Mouse (Mus musculus): ENCODE measurements around the gene Grhpr. TPM values are rescaled to one million over a fixed set of nuclear protein-coding genes. Genes with fewer than 3 reads are reported as not detected.

Gene Grhpr
- polyA plus RNA-seq (2015; fragmentation: Nextera tagmentation; extraction: Ambion mirVana), result 27.3 and 28.4 TPM in 2 replicates

DNA sequence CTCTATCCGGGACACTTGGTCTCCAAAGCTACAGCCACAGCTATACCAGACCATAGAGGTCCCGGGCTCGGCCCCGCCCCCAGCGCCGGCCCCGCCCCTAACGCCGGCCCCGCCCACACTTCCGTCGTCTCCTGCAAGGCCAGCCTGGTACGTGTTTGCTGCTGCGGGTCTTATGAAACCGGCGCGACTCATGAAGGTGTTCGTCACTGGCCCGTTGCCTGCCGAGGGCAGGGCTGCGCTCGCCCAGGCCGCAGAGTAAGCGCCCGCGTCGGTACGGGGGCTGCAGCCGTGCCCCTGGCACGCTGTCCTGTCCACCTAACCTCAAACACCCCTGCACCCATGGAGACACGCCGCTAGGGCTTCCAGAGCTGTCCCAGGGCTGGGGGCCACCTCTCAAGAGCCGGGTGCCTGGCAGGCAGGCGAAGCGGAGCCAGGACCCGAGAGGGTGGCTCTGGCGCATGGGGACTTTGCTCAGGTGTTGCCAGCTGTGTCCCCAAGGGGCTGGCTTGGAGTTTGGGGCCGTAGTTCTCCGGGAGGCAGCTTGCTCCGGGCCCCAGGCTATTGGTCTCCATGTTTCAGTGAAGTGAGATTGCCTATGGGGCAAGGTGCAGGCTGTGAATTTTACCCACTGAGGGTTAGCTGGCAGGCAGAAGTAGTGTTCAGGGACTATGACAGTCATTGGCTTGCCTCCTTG lies at the start of gene Grhpr:
TSS of gene Grhpr (plus strand) at position 116 of the 694 bp plus-strand sequence.

DNA sequence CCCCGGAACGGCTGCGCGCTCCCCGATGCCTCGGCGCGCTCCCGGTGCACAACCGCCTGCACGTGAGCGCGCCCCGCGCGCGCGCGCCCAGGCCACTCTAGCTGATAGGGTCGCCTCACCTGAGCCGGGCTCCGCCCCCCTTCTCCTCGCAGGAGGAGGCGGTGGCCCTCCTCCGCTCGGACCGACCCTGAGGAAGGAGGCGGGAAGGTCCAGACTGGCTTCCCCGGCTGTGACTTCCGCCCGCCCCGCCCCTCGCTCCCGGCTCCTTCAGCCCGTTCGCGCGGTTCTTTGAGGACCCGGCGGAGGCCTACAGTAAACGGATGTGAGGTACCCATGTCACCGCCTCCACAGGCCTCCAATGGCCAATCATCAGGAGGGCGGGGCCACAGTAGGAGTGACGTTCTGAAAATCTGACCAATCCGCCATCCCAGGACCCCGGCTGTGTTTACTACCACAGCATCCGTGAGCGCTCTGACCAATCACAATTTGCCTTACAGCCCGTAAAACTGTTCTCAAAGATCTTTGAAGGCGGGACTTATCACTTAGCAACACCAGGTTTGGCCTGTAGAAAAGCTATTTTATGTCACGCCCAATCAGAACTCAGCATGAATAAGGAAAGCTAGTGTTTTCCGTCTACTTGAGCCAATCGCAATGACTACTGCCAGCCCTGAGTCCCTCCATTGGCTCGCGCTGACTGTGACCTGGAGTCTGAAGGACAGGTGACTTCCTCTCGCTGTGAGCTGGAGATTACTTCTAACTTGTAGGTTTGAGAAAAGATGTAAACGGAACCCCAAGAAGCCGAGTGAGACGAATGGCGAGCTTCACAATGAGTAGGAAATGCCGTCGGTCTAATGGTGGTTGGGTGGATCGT lies 31.1 kb downstream of the Grhpr start, which contains the start of gene Zbtb5:
TSS of gene Zbtb5 (minus strand) at position 308 of the 871 bp plus-strand sequence.

DNA sequence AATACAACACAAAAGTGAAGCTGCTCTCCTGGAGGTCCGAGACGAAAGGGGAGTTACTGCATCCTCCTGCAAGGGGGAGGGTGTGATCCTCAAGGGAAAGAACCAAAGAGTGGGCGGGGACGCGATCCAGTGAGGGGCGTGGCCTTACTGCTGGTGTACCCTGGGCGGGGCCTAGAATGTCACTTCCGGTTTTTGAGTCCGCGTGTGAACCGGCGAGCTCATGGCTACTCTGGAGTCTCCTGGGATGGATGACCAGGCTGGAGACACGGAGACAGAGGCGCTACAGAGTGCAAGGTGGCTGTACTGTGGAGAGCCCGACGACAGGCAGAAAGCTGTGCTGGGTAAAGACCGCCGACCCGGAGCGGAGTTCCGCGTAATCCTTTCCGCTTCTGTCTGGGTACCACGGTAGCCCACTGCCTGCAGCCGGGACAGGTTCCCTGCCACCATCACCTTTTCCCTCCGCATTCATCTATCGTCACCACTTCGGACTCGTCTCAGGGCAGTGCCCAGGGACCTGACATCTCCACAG lies 37.3 kb downstream of the Grhpr start, which contains the start of gene Polr1e:
TSS of gene Polr1e (plus strand) at position 132 of the 529 bp plus-strand sequence.

Other genes starting within 250 kb of the Grhpr start
- 46.4 and 54.6 TPM in 2 replicates for gene Zcchc7, start 225.5 kb upstream of the Grhpr start, polyA plus RNA-seq (2015; fragmentation: Nextera tagmentation; extraction: Ambion mirVana)
- gene Zbtb5, start 31.0 kb downstream of the Grhpr start, polyA plus RNA-seq (2015; fragmentation: Nextera tagmentation; extraction: Ambion mirVana), result 7.0 and 7.9 TPM in 2 replicates
- gene Polr1e, start 37.2 kb downstream of the Grhpr start, polyA plus RNA-seq (2015; fragmentation: Nextera tagmentation; extraction: Ambion mirVana), result 19.6 and 21.8 TPM in 2 replicates
- 5.7 and 7.8 TPM in 2 replicates for gene Fbxo10, start 103.2 kb downstream of the Grhpr start, polyA plus RNA-seq (2015; fragmentation: Nextera tagmentation; extraction: Ambion mirVana)
- gene Tomm5, start 126.7 kb downstream of the Grhpr start, polyA plus RNA-seq (2015; fragmentation: Nextera tagmentation; extraction: Ambion mirVana), result 234 and 247 TPM in 2 replicates
- gene Frmpd1, start 203.5 kb downstream of the Grhpr start, polyA plus RNA-seq (2015; fragmentation: Nextera tagmentation; extraction: Ambion mirVana), result 0.37 and 0.50 TPM in 2 replicates

Data from spleen, postnatal 0 days (tissue).